Mouse (Mus musculus): ENCODE measurements around the gene Zfp597.

Gene Zfp597

GRCm38 (mm10) chr16:3884201-3885064 lies at the start of gene Zfp597, which contains the start of gene Gm20695:
Zfp597 (minus strand) TSS chr16:3884561.
Gm20695 (plus strand) TSS chr16:3884648.
- DNase-seq (ENCODE audit: low read depth, low spot score) = peak; percentile 92

GRCm38 (mm10) chr16:3934091-3934490 lies 49.7 kb upstream of the Zfp597 start:
- no peak for DNase-seq (ENCODE audit: low read depth, low spot score)

DNA sequence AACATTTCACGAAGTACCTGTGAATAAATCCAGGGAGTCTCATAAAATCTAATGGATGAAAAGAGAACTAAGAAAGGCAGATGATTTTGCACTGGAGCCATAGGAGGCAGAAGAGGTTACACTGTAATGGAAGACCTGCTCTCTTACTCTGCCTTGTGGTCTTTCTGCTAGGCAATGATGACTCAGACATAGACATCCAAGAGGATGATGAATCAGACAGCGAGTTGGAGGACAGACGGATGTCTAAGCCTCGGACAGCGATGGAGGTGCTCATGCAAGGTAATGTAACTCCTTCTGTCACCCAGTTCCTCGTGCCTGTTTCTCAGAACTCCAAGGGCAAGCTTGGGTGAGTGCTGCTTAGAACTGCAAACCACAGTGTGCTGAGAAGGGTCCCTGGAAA lies 49.2 kb upstream of the Zfp597 start:
- DNase-seq (ENCODE audit: low read depth, low spot score) = no peak

- DNase-seq (ENCODE audit: low read depth, low spot score) = peak; percentile 17
Observed at GRCm38 (mm10) chr16:3929151-3929550, 44.8 kb upstream of the Zfp597 start.

GRCm38 (mm10) chr16:3928582-3928981 lies 44.2 kb upstream of the Zfp597 start:
- DNase-seq (ENCODE audit: low read depth, low spot score) = no peak

GRCm38 (mm10) chr16:3923966-3924365 lies 39.6 kb upstream of the Zfp597 start:
- DNase-seq (ENCODE audit: low read depth, low spot score) = no peak

DNA sequence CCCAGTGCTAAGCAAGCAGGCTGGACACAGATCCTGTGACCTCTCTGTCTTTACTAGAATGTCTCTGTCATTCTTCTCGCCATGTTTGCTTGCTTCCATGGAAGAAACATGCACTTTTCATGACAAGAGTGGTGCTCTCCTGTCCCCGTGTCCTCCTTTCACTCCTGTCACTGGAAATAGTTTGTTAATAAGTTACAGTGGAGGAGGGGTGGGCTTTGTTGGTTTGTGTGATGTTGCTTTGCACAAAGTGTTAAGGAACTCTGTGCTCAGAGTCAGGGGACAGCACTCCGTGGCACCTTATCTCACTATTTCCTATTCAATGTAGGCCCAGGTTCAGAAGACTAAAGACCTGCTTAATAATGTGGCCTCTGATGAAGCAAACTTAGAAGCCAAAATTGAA lies 39.2 kb upstream of the Zfp597 start:
- no peak for DNase-seq (ENCODE audit: low read depth, low spot score)

GRCm38 (mm10) chr16:3920756-3921155 lies 36.4 kb upstream of the Zfp597 start:
- DNase-seq (ENCODE audit: low read depth, low spot score) = no peak

DNA sequence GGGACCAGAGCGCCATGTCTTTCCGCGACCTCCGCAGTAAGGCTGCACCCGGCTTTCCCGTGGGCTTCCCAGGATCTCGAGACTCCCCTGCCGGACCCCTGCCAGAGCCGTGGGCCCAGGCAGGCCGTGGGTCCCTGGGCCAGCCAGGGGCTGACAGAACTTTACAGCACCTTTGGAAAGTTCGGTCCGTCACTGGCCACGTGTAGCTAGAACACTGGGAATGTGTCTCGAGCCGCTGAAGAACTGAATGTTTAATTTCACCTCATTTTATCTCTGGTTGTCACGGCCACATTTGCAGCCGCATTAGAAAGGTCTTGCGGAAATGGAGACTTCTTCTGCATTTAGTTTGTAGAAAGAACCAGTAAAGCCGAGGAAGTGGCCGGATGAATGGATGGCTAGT lies 24.8 kb upstream of the Zfp597 start:
- no peak for DNase-seq (ENCODE audit: low read depth, low spot score)

GRCm38 (mm10) chr16:3908537-3909111 lies 24.3 kb upstream of the Zfp597 start, which contains the start of the genes 1700037C18Rik and Cluap1:
1700037C18Rik (minus strand) TSS chr16:3908689.
Cluap1 (plus strand) TSS chr16:3908801.
- peak; percentile 94 for DNase-seq (ENCODE audit: low read depth, low spot score)

DNA sequence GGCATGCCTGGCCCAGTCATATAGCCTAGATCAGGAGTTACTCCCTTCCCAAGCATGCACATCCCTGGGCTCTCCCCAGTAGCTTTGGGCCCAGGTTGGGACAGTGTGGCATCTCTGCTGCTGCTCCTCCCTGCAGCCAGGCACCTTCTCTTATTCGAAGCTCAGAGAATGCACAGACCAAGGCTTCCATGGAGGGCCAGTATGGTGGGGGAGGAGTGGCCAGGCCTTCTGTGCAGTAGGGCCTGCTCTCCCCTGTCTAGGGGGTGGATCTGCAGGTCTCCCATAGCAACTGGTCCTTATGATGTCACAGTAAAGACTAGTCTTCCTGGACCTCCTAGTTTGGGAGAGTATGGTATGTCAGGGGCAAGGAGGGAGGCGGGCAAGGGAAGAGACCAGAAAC lies 23.1 kb upstream of the Zfp597 start:
- DNase-seq (ENCODE audit: low read depth, low spot score) = no peak

GRCm38 (mm10) chr16:3896553-3896952 lies 12.2 kb upstream of the Zfp597 start:
- no peak for DNase-seq (ENCODE audit: low read depth, low spot score)

GRCm38 (mm10) chr16:3896046-3896445 lies 11.7 kb upstream of the Zfp597 start:
- no peak for DNase-seq (ENCODE audit: low read depth, low spot score)

DNA sequence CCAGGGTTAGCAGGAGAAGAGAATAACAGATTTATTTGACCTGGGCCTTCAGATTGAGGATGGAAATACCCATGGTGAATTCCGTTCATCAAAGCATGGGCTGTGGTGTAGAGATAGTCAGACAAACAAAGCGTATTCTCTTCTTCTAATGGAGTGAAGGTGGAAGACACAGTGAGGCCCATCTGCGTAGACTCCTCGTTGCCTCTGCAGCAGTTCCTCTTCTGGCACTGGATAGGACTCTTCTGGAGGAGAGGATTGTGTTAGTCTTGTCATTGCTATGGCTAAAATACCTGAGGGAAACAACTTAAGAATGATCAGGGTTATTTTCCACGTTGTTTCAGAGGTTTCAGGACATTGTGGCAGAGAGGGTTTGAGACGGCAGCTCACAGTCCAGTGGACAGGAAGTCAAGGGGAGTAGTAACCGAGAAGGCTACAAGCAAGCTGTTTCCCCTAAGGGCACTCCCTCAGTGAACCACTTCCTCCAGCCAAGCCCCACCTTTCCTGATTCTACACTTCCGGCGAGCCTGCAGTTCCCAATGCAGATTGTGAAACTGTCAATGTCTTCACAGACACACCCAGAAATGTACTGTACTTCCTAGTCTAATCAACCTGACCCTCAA lies 10.9 kb upstream of the Zfp597 start:
- DNase-seq (ENCODE audit: low read depth, low spot score) = no peak

DNA sequence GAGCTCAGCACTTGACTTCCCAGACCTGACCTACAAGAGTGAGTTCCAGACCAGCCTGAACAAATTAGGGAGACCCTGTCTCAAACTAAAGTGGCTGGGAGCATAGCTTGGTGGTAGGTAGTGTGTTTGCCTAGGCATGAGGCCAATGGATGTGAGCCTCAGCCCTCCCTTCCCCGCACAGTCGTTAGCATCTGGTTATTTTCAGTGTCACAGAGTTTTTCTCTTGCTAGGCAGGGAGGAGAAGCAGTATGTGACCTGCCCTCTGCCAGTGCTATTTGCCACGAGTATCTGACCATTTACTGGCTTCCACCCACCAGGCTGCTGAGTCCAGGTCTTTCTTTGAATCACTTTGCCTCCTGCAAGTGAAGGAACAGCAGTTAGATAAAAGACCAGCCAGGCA lies 9.4 kb upstream of the Zfp597 start:
- no peak for DNase-seq (ENCODE audit: low read depth, low spot score)

DNA sequence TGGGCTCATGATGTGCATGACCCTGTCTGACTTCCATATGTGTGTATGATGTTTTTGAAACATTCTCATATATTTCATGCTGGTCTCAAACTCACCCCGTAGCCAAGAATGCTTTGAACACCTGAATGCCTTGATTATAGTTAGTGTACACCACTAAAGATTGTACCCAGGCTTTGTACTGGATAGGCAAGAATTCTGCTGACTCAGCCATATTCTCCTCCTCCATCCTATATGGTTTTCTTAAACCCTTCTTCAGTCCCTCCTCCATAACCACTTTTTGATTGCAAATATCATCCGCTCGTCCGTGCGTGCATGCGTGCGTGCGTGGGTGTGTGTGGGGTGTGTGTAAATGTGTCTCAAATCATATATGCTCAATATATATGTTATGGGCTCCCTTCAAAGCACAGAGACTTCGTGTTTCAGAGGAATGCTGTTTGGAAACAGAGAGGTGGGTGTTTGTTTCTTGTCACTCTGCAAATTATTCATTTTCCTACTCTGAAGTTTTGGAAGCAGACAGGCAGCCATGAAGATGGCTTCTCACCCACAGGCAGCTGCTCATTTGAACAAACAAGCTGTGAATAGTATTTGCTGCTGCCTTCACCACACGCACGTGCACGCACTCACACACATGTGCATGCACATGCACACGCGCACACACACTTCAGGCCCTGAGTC lies 7.4 kb upstream of the Zfp597 start:
- DNase-seq (ENCODE audit: low read depth, low spot score) = no peak

DNA sequence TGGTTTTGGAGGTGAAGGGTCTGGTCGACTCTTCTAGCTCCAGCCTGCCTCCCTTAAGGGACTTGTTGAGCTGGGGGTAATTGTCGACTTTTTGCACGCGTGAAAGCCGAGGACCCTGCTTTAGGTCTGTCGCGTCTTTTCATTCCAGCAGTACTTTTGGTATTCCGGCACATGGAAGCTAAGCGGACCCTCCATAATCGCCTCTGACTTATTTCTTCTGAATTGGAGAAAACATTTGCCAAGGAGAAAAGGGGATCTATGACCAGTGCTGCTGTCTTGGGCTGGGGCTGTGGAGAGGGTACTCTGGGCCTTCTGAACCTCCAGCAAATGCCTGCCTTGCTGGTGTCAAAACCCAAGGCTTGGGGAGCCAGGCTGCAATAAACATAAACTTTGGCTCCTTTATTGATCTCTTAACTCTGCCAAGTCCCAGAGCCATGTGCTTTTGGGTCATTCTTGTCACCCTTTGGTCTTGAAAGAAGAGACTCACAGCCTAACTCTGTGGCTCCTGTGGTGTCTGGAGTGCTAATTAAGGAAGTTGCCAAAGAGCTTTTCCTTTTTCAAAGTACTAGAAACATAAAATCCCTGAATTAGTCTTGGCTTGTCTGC lies 807 bp upstream of the Zfp597 start:
- DNase-seq (ENCODE audit: low read depth, low spot score) = no peak

DNA sequence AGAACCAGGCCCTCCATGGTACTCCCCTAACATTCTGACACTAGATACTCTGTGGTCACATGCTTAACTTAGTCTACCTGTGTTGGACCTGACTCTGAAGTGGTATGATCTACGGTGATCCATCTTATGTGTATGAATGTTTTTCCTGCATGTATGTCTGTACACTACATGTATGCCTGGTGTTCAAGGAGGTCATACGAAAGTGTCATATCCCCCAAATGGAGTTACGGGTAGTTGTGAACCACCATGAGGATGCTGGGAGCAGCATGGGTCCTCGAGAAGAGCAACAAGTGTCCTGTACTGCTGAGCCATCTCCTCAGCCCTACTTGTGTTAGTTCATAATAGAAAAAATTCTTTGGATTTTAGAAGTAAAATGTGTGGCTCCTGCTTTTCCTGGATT lies 8.0 kb downstream of the Zfp597 start:
- DNase-seq (ENCODE audit: low read depth, low spot score) = no peak

GRCm38 (mm10) chr16:3872216-3873047 lies 11.9 kb downstream of the Zfp597 start, which contains the start of gene Naa60:
Naa60 (plus strand) TSS chr16:3872375.
- DNase-seq (ENCODE audit: low read depth, low spot score) = peak; percentile 91

DNA sequence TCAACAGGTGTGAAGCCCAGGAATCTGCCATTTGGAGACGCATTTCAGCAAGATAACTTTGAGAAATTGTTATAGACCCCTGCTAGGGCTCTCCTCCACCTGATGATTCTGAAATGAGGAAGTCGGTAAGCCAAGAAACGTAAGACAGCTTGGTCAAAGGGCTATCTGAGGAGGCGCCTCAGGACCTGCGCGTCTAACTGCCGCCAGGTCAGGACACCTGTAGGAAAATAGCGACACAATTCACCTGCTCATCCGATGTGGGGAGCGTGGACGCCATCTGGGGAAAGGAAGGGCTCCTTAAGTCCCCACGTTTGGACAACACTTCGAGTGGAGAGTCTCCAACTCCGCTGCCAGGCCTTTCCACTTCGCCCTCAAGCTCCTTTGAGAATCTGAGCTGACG lies 12.5 kb downstream of the Zfp597 start:
- DNase-seq (ENCODE audit: low read depth, low spot score) = no peak

- DNase-seq (ENCODE audit: low read depth, low spot score) = no peak
Observed at GRCm38 (mm10) chr16:3859254-3859653, 25.1 kb downstream of the Zfp597 start.
